Mouse (Mus musculus): ENCODE results near the gene Loxl1.

Gene Loxl1

DNA sequence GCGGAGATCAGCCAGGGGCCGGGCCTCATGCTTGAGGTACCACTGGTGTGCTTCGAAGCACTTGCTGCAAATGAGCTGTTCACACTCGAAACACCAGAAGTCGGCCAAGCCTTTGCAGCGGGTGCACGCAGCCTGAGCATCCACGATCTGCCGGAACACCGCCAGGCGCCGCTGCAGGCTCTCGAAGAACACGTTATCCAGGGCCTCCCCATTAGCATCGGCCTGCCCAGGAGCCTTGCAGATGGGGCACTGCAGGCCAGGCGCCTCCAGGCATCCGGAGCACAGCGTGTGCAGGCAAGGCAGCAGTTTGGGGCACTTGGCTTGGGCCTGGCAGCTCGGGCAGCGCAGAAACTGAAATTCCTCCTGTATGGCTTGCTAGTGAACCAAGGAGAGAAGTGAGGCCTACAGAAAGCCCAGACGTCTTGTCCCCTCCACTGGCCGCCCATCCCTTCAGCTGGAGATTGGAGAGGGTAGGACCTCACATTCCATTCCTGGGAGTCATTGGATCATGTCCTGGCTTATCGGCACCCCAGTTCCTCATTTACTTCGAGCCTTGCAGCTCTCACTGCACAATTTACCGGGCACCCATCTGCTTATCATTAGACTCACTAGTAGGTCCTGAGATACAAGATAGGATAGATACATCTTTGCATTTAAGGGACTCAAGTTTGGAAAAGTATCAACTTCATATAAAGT lies 65.8 kb downstream of the Loxl1 start:
- DNase-seq = peak; percentile 76

DNA sequence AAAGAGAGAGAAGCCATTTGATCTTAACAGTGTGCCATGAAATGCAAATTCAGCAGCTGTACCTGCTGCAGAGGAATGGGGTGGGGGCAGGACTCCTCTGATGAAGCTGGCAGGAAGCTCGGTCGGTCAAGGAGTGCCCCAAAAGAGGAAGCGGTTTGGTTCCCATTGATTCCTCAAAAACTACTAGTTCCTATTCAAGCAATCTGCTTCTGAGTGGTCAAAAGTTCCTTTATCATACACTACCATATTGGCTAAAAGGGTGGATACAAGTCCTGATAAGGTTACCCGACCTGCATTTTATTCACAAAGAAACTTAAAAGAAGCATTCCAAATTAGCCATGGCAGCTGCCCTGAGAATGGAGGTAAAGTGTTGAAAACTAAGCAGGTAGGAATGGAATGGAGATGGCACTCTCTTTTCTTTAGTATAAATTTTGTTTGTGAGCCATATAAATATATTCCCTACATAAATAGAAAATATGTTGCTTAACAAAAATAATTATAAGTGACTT lies 66.8 kb downstream of the Loxl1 start:
- DNase-seq = no peak

GRCm38 (mm10) chr9:58243696-58244095 lies 69.3 kb downstream of the Loxl1 start:
- DNase-seq = no peak

DNA sequence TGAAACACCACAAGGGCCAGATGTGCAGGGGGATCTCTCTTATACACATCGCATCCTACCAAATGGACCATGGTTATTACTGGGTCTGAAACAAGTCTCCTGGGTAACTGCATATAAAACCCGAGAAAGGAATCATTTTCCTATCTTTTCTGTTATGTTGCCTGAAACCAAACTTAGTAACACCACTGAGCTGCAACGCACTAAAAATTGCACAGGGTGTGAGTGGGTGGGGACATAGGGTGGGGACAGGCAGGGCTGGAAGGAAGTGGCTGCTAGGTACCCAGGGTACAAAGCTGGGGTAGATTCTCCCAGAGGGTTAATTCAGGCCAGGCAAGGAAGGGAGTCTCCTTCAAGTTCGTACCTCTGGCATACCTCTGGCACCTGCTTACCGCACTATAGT lies 70.3 kb downstream of the Loxl1 start:
- no peak for DNase-seq

GRCm38 (mm10) chr9:58241780-58242485 lies 71.1 kb downstream of the Loxl1 start:
- no peak for DNase-seq

Measured in cerebellum, adult 11-12 months (tissue).